Mouse (Mus musculus) left cerebral cortex, adult 9 months (tissue): ENCODE results near the gene Lemd2.

ENCODE experiments used
- DNase-seq, 2 experiments: peaks; one replicate each; pipeline ENCODE4 v3.0.0; 2022; ENCODE audit warnings: low spot score in 2 of 2

Lemd2 gene

DNA sequence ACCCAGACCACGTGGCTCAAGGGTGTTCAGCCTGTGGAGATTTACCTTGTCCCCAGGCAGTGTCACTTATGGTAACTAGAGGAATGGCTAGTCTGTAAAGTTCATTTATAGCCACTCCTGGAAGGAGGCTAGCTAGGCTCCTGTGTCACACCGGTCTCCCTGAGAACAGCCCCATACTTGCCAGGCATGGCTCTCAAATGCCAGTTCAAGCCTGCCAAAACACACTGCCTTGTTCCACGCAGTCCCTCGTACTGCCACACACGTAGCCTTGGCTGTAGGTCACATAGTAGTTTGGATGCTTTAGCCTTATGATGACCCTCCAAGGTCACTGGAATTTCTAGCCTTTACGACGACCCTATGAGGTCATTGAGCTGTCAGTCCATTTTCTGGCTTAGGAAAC is 45.1 kb downstream of the Lemd2 start:
- no peak for DNase-seq

DNA sequence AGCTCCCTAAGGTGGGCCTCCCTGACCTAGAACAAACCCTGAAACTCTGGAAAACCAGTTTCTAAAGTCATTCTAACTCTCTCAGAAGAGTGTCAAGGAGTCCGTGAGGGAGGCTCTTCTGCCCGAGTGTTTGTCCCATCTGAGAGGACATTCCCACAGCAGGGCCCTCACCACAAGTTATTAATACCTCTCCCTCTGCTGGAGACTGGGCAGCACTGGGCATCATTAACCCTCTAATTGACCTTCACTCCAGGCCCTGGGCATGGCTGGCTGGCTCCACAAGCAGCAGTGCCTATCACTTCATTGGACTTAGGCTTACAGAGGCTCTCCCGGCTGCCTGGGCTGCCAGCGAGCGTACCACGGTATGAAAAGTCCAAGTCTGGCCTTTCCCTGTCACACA is 45.8 kb downstream of the Lemd2 start:
- no peak for DNase-seq

DNA sequence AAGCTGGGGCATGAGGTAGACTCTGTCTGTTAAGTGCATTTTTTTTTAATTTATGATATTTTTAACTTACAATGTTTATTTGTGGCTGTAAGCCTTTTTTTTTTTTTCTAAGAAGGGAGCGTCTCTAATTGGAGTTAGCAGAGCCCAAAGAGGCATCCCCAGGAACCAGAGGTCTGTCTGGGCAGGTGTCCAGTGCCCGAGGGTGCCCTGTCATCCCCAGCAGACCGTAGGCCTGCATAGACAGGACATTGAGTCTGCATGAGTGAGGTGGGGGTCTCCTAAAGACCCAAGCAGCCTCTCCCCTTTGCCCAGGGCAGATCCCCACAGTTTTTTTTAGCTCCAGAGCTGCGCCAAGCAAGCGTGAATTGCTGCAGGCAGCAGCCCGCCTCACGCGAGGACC is 48.5 kb downstream of the Lemd2 start:
- no peak for DNase-seq

DNA sequence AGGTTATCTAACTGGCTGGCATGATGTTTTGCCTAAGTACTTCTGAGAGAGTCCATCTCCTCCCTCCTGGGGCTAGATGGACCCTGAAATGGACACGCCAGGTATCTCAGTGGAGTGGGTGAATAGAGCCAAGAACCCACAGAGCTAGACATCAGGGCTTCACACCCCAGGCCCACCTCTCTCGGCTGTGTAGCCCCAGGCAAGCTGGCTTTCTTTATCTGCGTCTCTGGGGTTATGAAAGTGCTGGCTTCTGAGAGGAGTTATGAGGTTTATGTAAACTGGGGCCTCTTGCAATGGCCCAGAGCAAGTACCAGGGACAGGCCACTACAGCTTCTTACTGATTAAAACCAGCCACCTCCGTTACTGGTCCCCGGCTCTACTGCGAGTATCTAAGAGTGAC is 49.4 kb downstream of the Lemd2 start:
- DNase-seq, result no peak

DNA sequence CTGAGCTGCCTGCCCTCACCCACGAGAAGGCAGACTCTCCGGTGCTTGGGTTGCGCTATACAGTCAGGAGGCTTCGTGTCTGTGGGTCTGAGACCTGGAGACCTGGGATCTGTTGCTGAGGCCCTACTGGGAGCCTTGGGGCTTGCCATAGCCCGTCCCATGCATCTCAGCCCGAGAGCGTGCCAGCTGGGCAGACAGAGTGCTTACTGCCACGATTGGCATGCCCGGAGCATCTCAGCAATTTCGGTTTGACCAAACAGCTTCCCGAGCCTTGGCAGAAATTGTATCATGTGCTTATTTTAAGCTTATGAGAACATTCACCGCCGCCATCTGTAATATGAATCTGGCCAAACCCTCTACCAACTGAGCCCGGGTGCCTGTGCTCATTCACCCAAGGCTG is 50.0 kb downstream of the Lemd2 start:
- no peak for DNase-seq

DNA sequence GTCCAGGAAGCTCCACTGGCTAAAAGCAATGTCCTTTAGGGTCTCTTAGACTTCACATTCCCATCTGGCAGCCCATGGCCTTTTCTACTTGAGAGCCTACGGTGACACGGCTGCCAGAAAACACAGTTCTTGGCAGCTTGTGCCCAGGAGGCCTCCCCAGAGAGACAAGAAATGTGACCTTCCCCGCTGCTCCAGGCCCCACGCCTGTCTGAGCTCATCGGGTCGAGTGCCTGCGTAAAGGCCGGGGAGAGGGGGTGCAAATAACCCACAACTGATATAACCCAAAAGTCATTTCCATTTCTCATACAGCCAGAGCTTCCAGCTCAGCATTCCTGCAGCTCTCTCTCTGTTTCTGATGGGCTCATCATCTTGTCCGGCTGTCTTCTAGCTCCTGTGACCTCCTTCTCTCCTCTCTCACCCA is 50.5 kb downstream of the Lemd2 start:
- DNase-seq, result no peak

DNA sequence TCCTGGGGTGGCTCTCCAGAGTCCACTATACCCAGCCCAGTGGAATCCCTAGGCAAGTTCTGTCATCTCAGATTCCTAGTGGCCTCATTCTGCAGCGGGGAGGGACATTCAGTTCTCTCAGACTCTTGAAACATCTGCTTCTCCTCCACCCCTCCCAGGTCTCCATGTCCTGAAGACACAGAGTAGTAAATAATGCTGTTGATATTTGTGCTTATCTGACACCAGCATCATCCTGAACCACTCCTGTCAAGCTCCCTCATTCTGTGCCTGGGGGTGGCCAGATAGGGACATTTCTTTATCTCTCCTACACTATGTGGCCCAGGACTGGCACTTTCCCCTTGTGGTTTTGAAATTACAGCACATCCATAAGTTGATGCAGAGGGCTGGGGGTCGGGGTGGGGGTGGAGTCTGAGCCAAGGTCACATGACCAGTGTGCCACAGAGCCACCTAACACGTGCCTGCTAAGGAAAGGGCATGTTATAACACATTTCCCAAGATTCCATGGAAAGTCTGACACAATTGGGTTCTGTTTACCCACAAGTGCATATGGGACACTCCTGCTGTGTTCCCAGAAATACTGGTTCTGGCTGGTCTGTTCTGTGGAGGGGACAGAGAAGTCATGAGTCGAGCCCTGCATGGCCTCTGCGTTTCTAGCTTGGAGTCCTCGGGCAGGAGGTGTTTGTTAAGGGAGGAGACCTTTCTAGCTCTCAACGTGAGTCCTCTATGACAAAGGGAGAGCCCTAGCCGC is 51.1 kb downstream of the Lemd2 start:
- no peak for DNase-seq

DNA sequence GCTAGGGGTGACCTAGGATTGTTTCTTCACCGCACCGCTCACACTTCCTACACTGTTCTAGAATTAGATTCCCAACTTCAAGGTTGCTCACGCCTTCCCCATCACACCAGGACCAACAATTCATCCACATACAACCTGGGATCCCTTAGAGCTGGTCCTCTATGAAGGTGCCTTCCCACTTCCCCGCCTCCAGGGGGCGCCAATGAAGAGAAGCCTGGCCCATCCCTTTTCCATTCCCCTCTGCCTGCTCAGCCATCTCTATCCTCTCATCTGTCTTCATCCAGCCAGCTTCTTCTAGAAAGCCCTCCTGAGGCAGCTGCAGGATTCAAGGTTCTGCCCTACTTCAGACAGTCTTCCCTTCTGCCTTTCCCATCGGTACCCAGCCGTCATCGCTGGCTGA is 52.9 kb downstream of the Lemd2 start:
- no peak for DNase-seq

DNA sequence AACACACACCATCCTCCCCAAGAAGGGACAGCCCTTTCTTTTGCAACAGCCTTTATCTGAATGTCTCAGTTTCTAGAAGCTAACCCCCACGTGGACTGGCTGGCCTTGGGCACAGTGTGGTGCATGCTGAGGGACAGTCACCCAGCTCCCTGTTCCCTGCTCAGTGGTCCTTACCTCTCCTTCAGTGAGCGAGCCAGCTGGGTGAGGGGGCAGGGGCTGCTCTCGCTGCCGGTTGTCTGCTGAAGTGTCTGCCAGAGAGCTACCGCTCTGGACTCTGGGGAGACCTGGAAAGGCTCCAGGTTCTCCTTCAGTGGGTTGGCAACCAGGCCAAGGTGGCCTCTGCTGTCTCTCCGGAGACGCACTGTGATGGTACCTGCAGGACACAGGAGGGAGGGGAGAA is 53.4 kb downstream of the Lemd2 start:
- no peak for DNase-seq

DNA sequence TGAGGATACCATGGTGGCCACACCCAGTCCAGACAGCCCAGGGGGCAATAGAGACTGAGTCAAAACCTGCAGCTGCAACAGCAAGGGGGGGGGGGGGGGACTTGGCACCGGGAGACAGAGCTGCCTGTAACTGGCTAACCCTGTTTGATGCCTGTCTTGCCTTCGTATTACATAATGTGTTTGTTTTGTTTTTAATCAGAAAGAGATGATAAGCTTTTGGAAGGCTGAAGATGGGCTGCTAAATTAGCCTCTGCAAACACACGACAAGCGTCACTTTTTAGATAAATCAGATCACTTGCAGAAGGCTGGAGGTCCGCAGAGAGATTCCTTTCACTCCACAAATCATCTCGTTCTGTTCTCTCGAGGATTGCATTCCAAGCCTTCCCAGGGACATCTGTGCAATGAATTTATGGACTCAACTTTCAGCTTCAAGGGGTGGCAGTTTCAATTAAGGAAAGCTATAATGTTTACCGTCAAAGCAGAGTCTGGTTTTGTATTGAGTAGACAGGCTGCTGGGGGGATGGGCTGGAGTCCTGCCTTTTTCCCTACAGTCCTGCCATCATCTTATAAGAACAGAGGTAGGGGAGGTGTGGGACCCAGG is 57.8 kb downstream of the Lemd2 start:
- no peak for DNase-seq

DNA sequence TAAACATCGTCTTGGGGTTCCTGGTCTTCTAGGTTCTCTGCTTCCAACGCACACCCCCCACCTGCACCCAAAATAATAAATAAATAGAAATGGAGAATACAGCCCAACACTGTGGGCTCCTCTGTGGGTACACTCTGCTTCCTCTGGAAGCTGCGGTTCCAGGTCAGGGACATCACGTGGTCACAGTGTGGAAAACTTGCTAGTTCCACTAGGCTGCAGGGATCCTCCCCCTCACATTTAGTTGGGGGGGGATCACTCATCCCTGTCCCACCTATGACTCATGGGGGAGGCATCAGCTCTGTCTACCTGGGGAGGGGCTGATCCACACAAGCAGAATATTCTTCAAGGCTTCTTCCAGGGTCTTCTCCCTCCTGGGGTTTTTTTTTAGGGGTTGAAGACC is 60.1 kb downstream of the Lemd2 start:
- no peak for DNase-seq

DNA sequence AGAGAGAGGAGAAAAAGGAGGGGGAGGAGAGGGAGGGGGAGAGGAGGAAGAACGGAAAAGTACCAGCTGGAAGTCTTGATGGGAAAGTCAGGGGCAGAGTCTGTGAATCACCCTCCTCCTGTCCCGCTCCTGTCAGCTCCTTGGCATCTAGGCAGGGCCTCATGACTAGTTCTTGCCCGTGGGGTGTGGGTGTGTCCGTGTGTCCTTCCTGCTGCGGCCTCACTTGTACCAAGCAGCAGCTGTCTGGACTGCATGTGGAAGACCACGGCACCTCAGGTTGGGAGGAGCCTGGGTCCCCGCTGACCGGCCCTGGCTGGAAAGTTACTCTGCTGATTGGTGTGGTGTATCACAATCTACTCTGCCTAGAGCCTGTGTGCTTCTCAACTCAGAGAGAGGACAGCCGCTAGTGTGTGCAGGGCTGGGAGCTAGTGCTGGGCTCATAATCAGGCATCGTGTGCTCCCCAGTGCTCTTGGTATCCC is 62.3 kb downstream of the Lemd2 start:
- no peak for DNase-seq

DNA sequence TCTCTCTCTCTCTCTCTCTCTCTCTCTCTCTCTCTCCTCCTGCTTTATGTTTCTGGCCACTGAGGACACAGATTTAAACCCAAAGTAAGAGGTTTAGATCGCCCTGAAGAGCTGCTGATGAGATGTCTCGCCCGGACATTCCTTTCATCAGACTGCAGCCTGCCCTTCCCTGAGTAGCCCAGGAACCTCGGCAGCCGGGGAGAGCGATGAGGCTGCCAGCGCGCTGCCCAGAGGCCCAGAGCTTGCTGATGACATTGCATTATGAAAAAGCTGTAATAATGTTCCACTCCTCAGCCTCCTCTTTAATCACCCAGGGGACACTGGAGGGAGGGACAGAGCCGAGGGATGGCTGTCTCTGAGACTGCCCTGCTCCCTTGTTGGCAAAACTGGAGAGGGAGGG is 64.0 kb downstream of the Lemd2 start:
- no peak for DNase-seq
